Mouse (Mus musculus) neural tube, embryonic 15.5 days (tissue): Measurements from ENCODE around the gene Mcrip2. TPM values are rescaled to one million over a fixed set of nuclear protein-coding genes. Genes with fewer than 3 reads are reported as not detected.
"Not testable (repeated sequence)": the region's sequence is repeated elsewhere in the genome, so short reads cannot be mapped to it uniquely, and the experiment has no call there.

Experiments used
- ATAC-seq: fragments of 200-750 bp; cut with Nextera tagmentation; 2 replicates; pipeline ENCODE4 v1.8.0; 2017; ENCODE audit warnings: mild to moderate bottlenecking, moderate TSS enrichment, moderate library complexity; ENCODE audit not compliant: low FRiP score
- H3K27ac ChIP-seq: fragments of 300-500 bp; sonication (generic); replicated peaks from 2 replicates; pipeline ENCODE4 v1.5.1; 2015; ENCODE audit warnings: mild to moderate bottlenecking, inconsistent platforms
- H3K27me3 ChIP-seq: fragments of 300-500 bp; sonication (generic); replicated peaks from 2 replicates; pipeline ENCODE4 v1.6.1; 2015; ENCODE audit warnings: inconsistent platforms
- H3K36me3 ChIP-seq: fragments of 300-500 bp; sonication (generic); 2 replicates; pipeline ENCODE4 v1.6.1; 2015; ENCODE audit warnings: inconsistent platforms
- H3K4me1 ChIP-seq: fragments of 300-500 bp; sonication (generic); 2 replicates; pipeline ENCODE4 v1.6.1; 2015; ENCODE audit warnings: inconsistent platforms
- H3K4me2 ChIP-seq: fragments of 300-500 bp; sonication (generic); 2 replicates; pipeline ENCODE4 v1.6.1; 2015; ENCODE audit warnings: inconsistent platforms, mild to moderate bottlenecking, moderate library complexity
- H3K4me3 ChIP-seq: fragments of 300-500 bp; sonication (generic); replicated peaks from 2 replicates; pipeline ENCODE4 v1.5.1; 2015; ENCODE audit warnings: mild to moderate bottlenecking, inconsistent platforms
- H3K9ac ChIP-seq: fragments of 300-500 bp; sonication (generic); replicated peaks from 2 replicates; pipeline ENCODE4 v1.6.1; 2015; ENCODE audit warnings: mild to moderate bottlenecking, inconsistent platforms
- H3K9me3 ChIP-seq: fragments of 300-500 bp; sonication (generic); replicated peaks from 2 replicates; pipeline ENCODE4 v1.6.1; 2016; ENCODE audit warnings: inconsistent platforms
- WGBS: fragments of 180-500 bp; shearing (Covaris S2); methylation state at CpG from one replicate; pipeline ENCODE4 v1.1.7; 2015; ENCODE audit warnings: mixed read lengths; 5-methylcytosine and 5-hydroxymethylcytosine counted together
- polyA plus RNA-seq: library from polyadenylated mRNA; unstranded; fragments of >200 nt; fragmentation: Nextera tagmentation; extraction: Ambion mirVana; gene quantifications from 2 replicates; pipeline ENCODE4 v1.2.1, GENCODE M21; 2015

Mcrip2 gene
- polyA plus RNA-seq, 1 experiment from 2014 or later = 30.3 TPM

GRCm38 (mm10) chr17:25873405-25874147, 5.0 kb upstream of the Mcrip2 start:
- Histone ChIP-seq H3K9me3 (no peaks in the 10 kb centered on the region), H3K4me1 (peaks cover 40% of the 10 kb centered on the region), H3K4me3 (peak overlapping the region; percentile 80), H3K27me3 (no peaks in the 10 kb centered on the region), H3K4me2 (peak overlapping the region; percentile 75), H3K9ac (peak overlapping the region; percentile 57), H3K27ac (peak overlapping the region; percentile 98), H3K36me3 (peaks cover 11% of the 10 kb centered on the region)
- WGBS = 78% methylated on average over 11 of the region's 11 CpGs
- ATAC-seq = no peak

- H3K9ac ChIP-seq = no peak overlapping the region
- H3K36me3 ChIP-seq = peaks cover 2% of the 10 kb centered on the region
- 79% methylated on average over 3 of the region's 3 CpGs for WGBS
- no peak overlapping the region for H3K27ac ChIP-seq
- H3K4me2 ChIP-seq = no peak overlapping the region
- H3K9me3 ChIP-seq = no peaks in the 10 kb centered on the region
- H3K4me1 ChIP-seq = peaks cover 41% of the 10 kb centered on the region
- no peaks in the 10 kb centered on the region for H3K27me3 ChIP-seq
- no peak overlapping the region for H3K4me3 ChIP-seq
- ATAC-seq = no peak
Observed at GRCm38 (mm10) chr17:25872676-25873075, 4.1 kb upstream of the Mcrip2 start.

- H3K36me3 ChIP-seq, H3K27me3 ChIP-seq, H3K27ac ChIP-seq, H3K4me2 ChIP-seq, H3K9ac ChIP-seq, H3K9me3 ChIP-seq, H3K4me3 ChIP-seq, ATAC-seq: not testable (repeated sequence)
- peaks cover 35% of the 10 kb centered on the region for H3K4me1 ChIP-seq
Observed at GRCm38 (mm10) chr17:25871566-25871965, 3.0 kb upstream of the Mcrip2 start.

- no peaks in the 10 kb centered on the region for H3K36me3 ChIP-seq
Observed at GRCm38 (mm10) chr17:25869954-25870353, 1.4 kb upstream of the Mcrip2 start.

GRCm38 (mm10) chr17:25869498-25869897, 934 bp upstream of the Mcrip2 start:
- Histone ChIP-seq H3K4me2 (no peak overlapping the region), H3K27me3 (no peaks in the 10 kb centered on the region), H3K4me3 (no peak overlapping the region), H3K9ac (no peak overlapping the region), H3K9me3 (no peaks in the 10 kb centered on the region), H3K4me1 (peaks cover 26% of the 10 kb centered on the region), H3K36me3 (no peaks in the 10 kb centered on the region), H3K27ac (no peak overlapping the region)
- WGBS = 92% methylated on average over 8 of the region's 8 CpGs
- no peak for ATAC-seq

More at GRCm38 (mm10) chr17:25869954-25870353, 1.4 kb upstream of the Mcrip2 start:
- Histone ChIP-seq H3K4me1 (peaks cover 27% of the 10 kb centered on the region), H3K27me3 (no peaks in the 10 kb centered on the region), H3K27ac (no peak overlapping the region), H3K9me3 (no peaks in the 10 kb centered on the region), H3K4me3 (no peak overlapping the region), H3K4me2 (no peak overlapping the region), H3K9ac (no peak overlapping the region)
- ATAC-seq = no peak
- 88% methylated on average over 2 of the region's 2 CpGs for WGBS

- peak overlapping the region; percentile 69 for H3K4me3 ChIP-seq
- under 1% methylated on average over 39 of the region's 42 CpGs for WGBS
- H3K27ac ChIP-seq = peak overlapping the region; percentile 72
- ATAC-seq = peak; percentile 55
- peak overlapping the region; percentile 90 for H3K4me2 ChIP-seq
- peaks cover 15% of the 10 kb centered on the region for H3K4me1 ChIP-seq
- no peaks in the 10 kb centered on the region for H3K9me3 ChIP-seq
- peak overlapping the region; percentile 73 for H3K9ac ChIP-seq
- H3K36me3 ChIP-seq = peaks cover 6% of the 10 kb centered on the region; the same call in 1 of the 2 replicates
- no peaks in the 10 kb centered on the region for H3K27me3 ChIP-seq
Observed at GRCm38 (mm10) chr17:25867836-25868600, 546 bp downstream of the Mcrip2 start.

GRCm38 (mm10) chr17:25867509-25867835, 1.1 kb downstream of the Mcrip2 start:
- H3K27ac ChIP-seq = no peak overlapping the region
- H3K27me3 ChIP-seq = no peaks in the 10 kb centered on the region
- no peak for ATAC-seq
- H3K4me2 ChIP-seq = peak overlapping the region; percentile 90
- H3K9me3 ChIP-seq = no peaks in the 10 kb centered on the region
- peak overlapping the region; percentile 69 for H3K4me3 ChIP-seq
- H3K36me3 ChIP-seq = peaks cover 6% of the 10 kb centered on the region; the same call in 1 of the 2 replicates
- peaks cover 14% of the 10 kb centered on the region for H3K4me1 ChIP-seq
- H3K9ac ChIP-seq = peak overlapping the region; percentile 73
- WGBS = 7% methylated on average over 7 of the region's 7 CpGs

- peaks cover 6% of the 10 kb centered on the region; the same call in 1 of the 2 replicates for H3K36me3 ChIP-seq
- no peak overlapping the region for H3K9ac ChIP-seq
- H3K9me3 ChIP-seq = no peaks in the 10 kb centered on the region
- no peak overlapping the region for H3K4me3 ChIP-seq
- 94% methylated on average over 3 of the region's 3 CpGs for WGBS
- no peak for ATAC-seq
- H3K27me3 ChIP-seq = no peaks in the 10 kb centered on the region
- no peak overlapping the region for H3K4me2 ChIP-seq
- H3K4me1 ChIP-seq = peaks cover 21% of the 10 kb centered on the region
- no peak overlapping the region for H3K27ac ChIP-seq
Observed at GRCm38 (mm10) chr17:25866172-25866571, 2.4 kb downstream of the Mcrip2 start.

GRCm38 (mm10) chr17:25865288-25865687, 3.3 kb downstream of the Mcrip2 start:
- WGBS = 90% methylated on average over 11 of the region's 11 CpGs
- H3K4me2 ChIP-seq = no peak overlapping the region
- peaks cover 6% of the 10 kb centered on the region; the same call in 1 of the 2 replicates for H3K36me3 ChIP-seq
- no peaks in the 10 kb centered on the region for H3K27me3 ChIP-seq
- no peak overlapping the region for H3K9ac ChIP-seq
- no peak overlapping the region for H3K27ac ChIP-seq
- H3K9me3 ChIP-seq = no peaks in the 10 kb centered on the region
- ATAC-seq = no peak
- no peak overlapping the region for H3K4me3 ChIP-seq
- peaks cover 30% of the 10 kb centered on the region for H3K4me1 ChIP-seq

- no peak overlapping the region for H3K27ac ChIP-seq
- no peaks in the 10 kb centered on the region for H3K9me3 ChIP-seq
- H3K4me3 ChIP-seq = no peak overlapping the region
- H3K36me3 ChIP-seq = peaks cover 6% of the 10 kb centered on the region; the same call in 1 of the 2 replicates
- no peak overlapping the region for H3K9ac ChIP-seq
- no peak overlapping the region for H3K4me2 ChIP-seq
- ATAC-seq = no peak
- 91% methylated on average over 14 of the region's 14 CpGs for WGBS
- peaks cover 33% of the 10 kb centered on the region for H3K4me1 ChIP-seq
- no peaks in the 10 kb centered on the region for H3K27me3 ChIP-seq
Observed at GRCm38 (mm10) chr17:25864311-25864710, 4.3 kb downstream of the Mcrip2 start.

GRCm38 (mm10) chr17:25863681-25864080, 4.9 kb downstream of the Mcrip2 start:
- WGBS = 93% methylated on average over 6 of the region's 6 CpGs
- Histone ChIP-seq H3K36me3 (peaks cover 6% of the 10 kb centered on the region; the same call in 1 of the 2 replicates), H3K9ac (no peak overlapping the region), H3K4me2 (no peak overlapping the region), H3K27ac (no peak overlapping the region), H3K9me3 (no peaks in the 10 kb centered on the region), H3K4me1 (peaks cover 28% of the 10 kb centered on the region), H3K4me3 (no peak overlapping the region), H3K27me3 (no peaks in the 10 kb centered on the region)
- ATAC-seq = no peak
